Mouse (Mus musculus) kidney, adult 10 weeks (tissue): ENCODE measurements around the gene Rcan2. TPM values are rescaled to one million over a fixed set of nuclear protein-coding genes. Genes with fewer than 3 reads are reported as not detected.

Experiments used
- polyA plus RNA-seq: library from polyadenylated mRNA; stranded (reverse); fragments of 350-450 nt; fragmentation: Illumina TruSeq; extraction: RNeasy Lipid Tissue Mini Kit (QIAGEN cat#74804); gene quantifications from one replicate; pipeline ENCODE4 v1.2.3, GENCODE M21; 2014; ENCODE audit warnings: low read depth, low replicate concordance

Rcan2 gene
- polyA plus RNA-seq: 32.3 TPM

GRCm38 (mm10) chr17:43801077-43801476 is at the start of gene Rcan2:
Rcan2 (plus strand) TSS chr17:43801351.

GRCm38 (mm10) chr17:44078631-44079350 is 277.6 kb downstream of the Rcan2 start, which contains the start of gene Enpp5:
Enpp5 (plus strand) TSS chr17:44078813.

Other genes starting within 250 kb of the Rcan2 start
- gene Pla2g7, start 233.3 kb upstream of the Rcan2 start, polyA plus RNA-seq: 51.9 TPM
- gene Tdrd6, start 171.1 kb upstream of the Rcan2 start, polyA plus RNA-seq: 0.53 TPM
- gene Slc25a27, start 134.1 kb upstream of the Rcan2 start, polyA plus RNA-seq: 2.8 TPM
- gene Cyp39a1, start 133.9 kb upstream of the Rcan2 start, polyA plus RNA-seq: 29.1 TPM